Mouse (Mus musculus): ENCODE measurements around the gene Usp17lb.

GRCm38 (mm10) chr7:104857683-104858082 lies 15.3 kb upstream of the Usp17lb start:
- no peak for TF ChIP-seq CTCF (conservative IDR thresholded peaks at IDR 0.05; ENCODE audit: low read length)
- TF ChIP-seq POU5F1 (IDR thresholded peaks at IDR 0.05; ENCODE audit: borderline replicate concordance, low read length) = no peak
